Mouse (Mus musculus): ENCODE results near the gene Oas1d.

DNA sequence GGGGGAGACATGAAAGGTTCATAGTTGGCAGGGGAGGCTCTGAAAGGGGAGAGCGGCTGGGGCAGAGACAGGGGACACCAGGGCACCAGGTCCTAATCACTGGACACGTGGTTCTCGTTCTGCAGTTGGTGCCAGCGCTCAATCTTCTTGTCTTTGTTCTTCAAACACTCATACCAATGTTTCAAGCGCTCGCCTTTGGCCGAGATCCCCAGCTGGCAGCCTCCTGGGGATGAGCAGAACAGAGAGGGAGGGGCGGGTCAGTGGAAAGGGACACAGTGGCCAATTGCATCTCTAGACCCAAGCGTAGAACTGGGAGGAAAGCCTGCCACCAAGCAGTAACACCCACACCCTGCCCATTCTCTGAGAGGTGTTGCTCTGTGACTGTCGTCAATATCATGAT is 27.7 kb downstream of the Oas1d start:
- TF ChIP-seq CTCF (IDR thresholded peaks at IDR 0.05; ENCODE audit: low read depth) (no peak), EP300 (optimal IDR thresholded peaks at IDR 0.05) (no peak)

All from stomach, postnatal 0 days (tissue).